ENCODE assay signal across 18 mouse cellular contexts in genomic region chr7:49252902-49253301, GRCm38 (mm10).
DNase-seq lines count a peak whose midpoint lies in the region; TF ChIP-seq lines count a peak whose summit lies in the region.
"Had no signal": no experiment of that assay in that cellular context is flagged by ENCODE, and none has a peak within 500 bp of the region (broad histone marks: within the 10 kb centered on the region; RNA-seq: fewer than 3 reads in every experiment).

No protein-coding gene starts in this region.

- TF ChIP-seq POLR2A in embryonic fibroblast, embryonic 13.5 days (IDR thresholded peaks at IDR 0.05; ENCODE audit: low read depth, low read length) = no peak

- peaks cover 18% of the 10 kb centered on the region for H3K4me1 ChIP-seq in embryonic fibroblast, embryonic 13.5 days (ENCODE audit: control insufficient read depth, insufficient read depth, low read length)

- peak overlapping the region; percentile 41; the same call in 1 of the 2 replicates for H3K27ac ChIP-seq in embryonic fibroblast, embryonic 13.5 days (ENCODE audit: insufficient read depth, low read length)
- no peak overlapping the region for H3K27ac ChIP-seq in gastrocnemius, adult 2 months
- H3K27ac ChIP-seq: forebrain, embryonic 15.5 days; hindbrain, embryonic 15.5 days; lung, embryonic 15.5 days; neural tube, embryonic 12.5 days had no signal

- no peak overlapping the region for H3K4me3 ChIP-seq in embryonic fibroblast, embryonic 13.5 days (ENCODE audit: insufficient read depth, low read length)
- no peak overlapping the region for H3K4me3 ChIP-seq in gastrocnemius, adult 2 months
- H3K4me3 ChIP-seq: forebrain, embryonic 15.5 days; hindbrain, embryonic 15.5 days; lung, embryonic 15.5 days; neural tube, embryonic 12.5 days had no signal

- no peak for TF ChIP-seq CTCF in embryonic fibroblast, embryonic 13.5 days (IDR thresholded peaks at IDR 0.05; ENCODE audit: borderline replicate concordance, insufficient read depth, low read length)
- TF ChIP-seq CTCF in gastrocnemius, adult 2 months (IDR thresholded peaks at IDR 0.05) = no peak

- intact Hi-C loops in gastrocnemius, adult 2 months (cut with DNase I) = no loop called here

- DNase-seq in cerebellum, adult 9-10 months = peak; percentile 31
- no peak for DNase-seq in cerebellum, postnatal 25 days
- DNase-seq in 3T3-L1 (ENCODE audit: low read depth, low spot score) (peak; percentile 67), NIH3T3 (ENCODE audit: low read depth) (peak; percentile 57)
- no peak for DNase-seq in kidney, adult 8-10 months
- no peak for DNase-seq in gastrocnemius, adult 2 months
- DNase-seq in heart, adult 18-20 months = no peak
- DNase-seq: adrenal gland, postnatal 10 days; heart, adult 11 months; kidney, adult 18-20 months; kidney, postnatal 36 days; left cerebral cortex, postnatal 4 days; right cerebral cortex, postnatal 14 days had no signal

Comparison
In these comparisons a context has a peak if more than half of its experiments do, and no peak if none do; other contexts are left out.
1. DNase-seq: peak in cerebellum, adult 9-10 months (single experiment), 3T3-L1 (single experiment) and NIH3T3 (single experiment); none in cerebellum, postnatal 25 days (0 of 2), kidney, adult 8-10 months (0 of 2), gastrocnemius, adult 2 months (single experiment) and heart, adult 18-20 months (0 of 2).